Mouse (Mus musculus) spleen, adult 18-20 months (tissue): Measurements from ENCODE around the gene Snap47.
"Not testable (repeated sequence)": the region's sequence is repeated elsewhere in the genome, so short reads cannot be mapped to it uniquely, and the experiment has no call there.

Experiments used
- DNase-seq, 2 experiments: peaks; one replicate each; pipeline ENCODE4 v3.0.0; 2022; ENCODE audit warnings: mixed read lengths in 2 of 2

The Snap47 gene

GRCm38 (mm10) chr11:59421436-59421835 is 29.6 kb downstream of the Snap47 start:
- no peak for DNase-seq

- DNase-seq: no peak
Measured at GRCm38 (mm10) chr11:59418708-59419107, 32.3 kb downstream of the Snap47 start.

- DNase-seq: no peak
Measured at GRCm38 (mm10) chr11:59412999-59413863, 37.8 kb downstream of the Snap47 start.

- no peak for DNase-seq
Measured at GRCm38 (mm10) chr11:59412058-59412457, 38.9 kb downstream of the Snap47 start.

GRCm38 (mm10) chr11:59410851-59411250 is 40.1 kb downstream of the Snap47 start:
- DNase-seq: no peak

- DNase-seq: no peak
Measured at GRCm38 (mm10) chr11:59405761-59406160, 45.2 kb downstream of the Snap47 start.

- DNase-seq: no peak
Measured at GRCm38 (mm10) chr11:59400876-59401275, 50.1 kb downstream of the Snap47 start.

- no peak for DNase-seq
Measured at GRCm38 (mm10) chr11:59399830-59400229, 51.2 kb downstream of the Snap47 start.

GRCm38 (mm10) chr11:59397536-59398371 is 53.2 kb downstream of the Snap47 start:
- no peak for DNase-seq

- DNase-seq: no peak
Measured at GRCm38 (mm10) chr11:59394451-59394850, 56.5 kb downstream of the Snap47 start.

GRCm38 (mm10) chr11:59393591-59393990 is 57.4 kb downstream of the Snap47 start:
- DNase-seq: no peak

- DNase-seq: no peak
Measured at GRCm38 (mm10) chr11:59392300-59392699, 58.7 kb downstream of the Snap47 start.

- no peak for DNase-seq
Measured at GRCm38 (mm10) chr11:59390470-59390869, 60.5 kb downstream of the Snap47 start.

- no peak for DNase-seq
Measured at GRCm38 (mm10) chr11:59389617-59390016, 61.4 kb downstream of the Snap47 start.

- no peak for DNase-seq
Measured at GRCm38 (mm10) chr11:59388806-59389205, 62.2 kb downstream of the Snap47 start.

- no peak for DNase-seq
Measured at GRCm38 (mm10) chr11:59387471-59387870, 63.5 kb downstream of the Snap47 start.

GRCm38 (mm10) chr11:59385123-59385522 is 65.9 kb downstream of the Snap47 start:
- DNase-seq: no peak

- no peak for DNase-seq
Measured at GRCm38 (mm10) chr11:59384441-59384959, 66.5 kb downstream of the Snap47 start.

- no peak for DNase-seq
Measured at GRCm38 (mm10) chr11:59379547-59379946, 71.4 kb downstream of the Snap47 start.

- no peak for DNase-seq
Measured at GRCm38 (mm10) chr11:59377999-59378398, 73.0 kb downstream of the Snap47 start.

GRCm38 (mm10) chr11:59375475-59375874 is 75.5 kb downstream of the Snap47 start, which contains the start of gene Prss38:
Gene Prss38 (minus strand): TSS chr11:59375657.
- no peak for DNase-seq

GRCm38 (mm10) chr11:59369848-59370247 is 81.1 kb downstream of the Snap47 start:
- DNase-seq: no peak

- DNase-seq: not testable (repeated sequence)
Measured at GRCm38 (mm10) chr11:59367955-59368354, 83.0 kb downstream of the Snap47 start.
